Mouse (Mus musculus): ENCODE results near the gene Zyg11a.

DNA sequence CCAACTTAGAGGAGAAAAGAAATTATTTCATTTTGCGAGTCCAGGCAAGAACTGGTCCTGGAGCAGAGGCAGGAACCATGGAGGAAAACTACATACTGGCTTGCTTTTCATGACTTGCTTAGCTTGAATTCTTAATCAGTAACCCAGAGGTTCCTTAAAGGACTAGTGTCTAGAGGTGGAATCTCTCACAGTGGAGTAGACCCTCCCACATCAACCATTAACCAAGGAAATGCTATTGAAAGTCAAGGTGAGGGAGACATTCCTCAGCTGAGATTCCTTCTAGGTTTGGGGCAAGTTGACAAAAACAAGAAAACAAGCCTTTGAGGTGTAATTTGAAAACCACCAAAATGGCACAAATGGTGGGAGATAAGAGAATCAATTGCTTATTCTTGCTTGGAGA is 73.0 kb downstream of the Zyg11a start, which contains the start of gene Scp2:
- no peak for TF ChIP-seq HCFC1 (IDR thresholded peaks at IDR 0.05; ENCODE audit: borderline replicate concordance, insufficient read depth, low read length)
- no peak for TF ChIP-seq CHD2 (IDR thresholded peaks at IDR 0.05; ENCODE audit: low read depth, low read length)
- TF ChIP-seq ZNF384 (IDR thresholded peaks at IDR 0.05; ENCODE audit: low read depth, low read length) = no peak
- TF ChIP-seq ZC3H11A (IDR thresholded peaks at IDR 0.05; ENCODE audit: borderline replicate concordance, low read depth, low read length) = no peak
